Mouse (Mus musculus) B cell, adult 2 months (primary cell): ENCODE measurements at regions not wholly inside any gene's neighbourhood (a gene's known extent, or its start where the extent isn't known, plus 50 kb on each side); places are given as distances from the start of the nearest gene placed in this dataset.
A peak's percentile ranks its signal among the peaks of the same experiment; 100 is the strongest.

Source experiments
- DNase-seq, 2 experiments: peaks; one replicate each; pipeline ENCODE4 v3.0.0; 2022

DNA sequence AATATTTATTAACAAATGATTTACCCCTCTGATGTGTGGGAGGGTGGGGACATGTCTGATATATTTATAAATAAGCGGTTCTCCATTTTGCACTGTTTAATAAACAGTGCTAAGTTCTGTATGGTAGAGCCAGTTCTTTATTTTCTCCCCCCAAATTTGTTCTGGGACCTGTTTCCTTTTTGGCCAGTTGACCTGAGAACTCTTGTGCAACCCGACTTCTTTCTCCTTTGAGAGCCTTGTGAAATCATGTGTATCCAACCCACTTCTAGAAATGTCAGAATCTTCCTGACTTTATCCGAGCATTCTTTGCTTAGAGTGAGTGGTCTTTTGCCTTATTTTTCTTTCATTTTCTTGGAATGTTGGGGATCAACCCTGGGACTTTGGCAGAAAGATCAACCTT is 102.6 kb upstream of the Tgfbr2 start:
- no peak for DNase-seq

DNA sequence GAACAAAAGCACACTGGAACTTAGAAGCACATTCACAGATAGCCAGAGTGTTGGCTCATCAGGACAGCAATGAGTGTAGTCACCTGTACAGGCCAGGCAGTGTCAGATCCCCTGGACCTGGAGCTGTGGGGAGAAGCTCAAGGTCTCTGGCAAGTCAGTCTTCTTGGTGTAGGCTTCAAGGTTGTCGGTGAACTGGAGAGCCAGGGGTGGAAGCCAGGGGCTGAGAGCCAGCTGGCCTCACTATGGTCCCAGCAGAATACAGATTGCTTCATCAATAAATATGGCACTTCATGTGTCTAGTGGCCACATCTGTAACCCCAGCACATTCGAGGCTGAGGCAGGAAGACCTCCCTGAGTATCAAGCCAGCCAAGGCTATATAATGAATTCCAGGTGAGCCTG is 101.0 kb upstream of the Tgfbr2 start:
- no peak for DNase-seq

GRCm38 (mm10) chr9:116272446-116272845 is 97.3 kb upstream of the Tgfbr2 start:
- DNase-seq: no peak

GRCm38 (mm10) chr9:116270417-116270828 is 95.3 kb upstream of the Tgfbr2 start:
- peak; percentile 34 to 35 for DNase-seq

DNA sequence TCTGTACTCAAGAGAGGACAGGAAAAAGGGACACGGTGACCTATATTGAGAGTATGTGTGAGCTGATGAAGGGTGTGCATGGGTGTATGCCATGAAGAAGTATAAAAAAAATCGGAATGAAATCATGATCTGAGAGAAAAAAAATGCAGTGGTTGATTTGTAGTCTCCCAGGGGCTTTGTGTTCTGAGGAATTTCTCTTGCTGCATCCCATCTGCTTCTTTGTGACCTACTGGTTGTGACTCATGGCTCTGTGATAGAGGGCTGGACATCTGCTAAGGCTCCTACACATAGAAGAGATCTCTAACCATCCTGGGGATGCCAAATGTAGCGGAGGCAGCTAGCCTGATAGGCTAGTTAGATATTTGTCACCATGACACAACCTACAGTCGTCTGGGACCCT is 92.3 kb upstream of the Tgfbr2 start:
- DNase-seq: no peak

DNA sequence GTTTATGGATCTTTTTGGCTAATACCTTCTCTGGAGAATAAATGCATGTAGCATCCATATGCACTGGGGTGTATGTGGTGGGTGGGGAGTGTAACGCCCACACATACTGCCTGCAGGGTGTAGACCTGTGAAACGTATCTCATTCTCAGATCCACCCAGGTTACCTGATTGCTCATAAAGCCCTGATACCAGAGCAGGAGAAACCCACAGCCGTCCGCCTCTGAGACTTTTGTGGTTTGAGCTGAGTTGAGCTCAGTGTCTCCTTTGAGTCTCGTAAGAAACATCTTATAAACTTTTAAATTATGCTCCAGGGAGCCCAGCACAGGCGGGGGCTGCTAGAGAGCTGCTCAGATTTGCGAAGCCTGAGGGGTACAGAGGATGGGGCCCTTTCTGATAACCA is 88.7 kb upstream of the Tgfbr2 start:
- no peak for DNase-seq

DNA sequence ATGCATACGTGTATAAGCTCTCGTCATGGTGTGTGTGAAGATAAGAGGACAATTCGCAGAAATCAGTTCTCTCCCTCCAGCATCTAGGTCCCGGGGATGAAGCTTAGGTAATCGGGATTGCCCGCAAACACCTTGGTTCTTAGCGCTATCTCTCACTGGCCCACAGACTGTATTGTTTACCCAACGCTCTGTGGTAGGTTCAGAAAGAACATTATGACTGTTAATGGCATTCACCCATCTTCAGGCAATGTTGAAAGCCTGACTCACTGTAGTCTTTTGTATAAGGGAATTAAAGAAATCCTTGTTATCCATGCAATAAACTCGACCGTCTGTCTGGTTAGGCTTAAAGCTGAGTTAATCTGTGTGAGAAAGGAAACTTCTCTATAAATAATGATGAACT is 84.4 kb upstream of the Tgfbr2 start:
- DNase-seq: no peak

DNA sequence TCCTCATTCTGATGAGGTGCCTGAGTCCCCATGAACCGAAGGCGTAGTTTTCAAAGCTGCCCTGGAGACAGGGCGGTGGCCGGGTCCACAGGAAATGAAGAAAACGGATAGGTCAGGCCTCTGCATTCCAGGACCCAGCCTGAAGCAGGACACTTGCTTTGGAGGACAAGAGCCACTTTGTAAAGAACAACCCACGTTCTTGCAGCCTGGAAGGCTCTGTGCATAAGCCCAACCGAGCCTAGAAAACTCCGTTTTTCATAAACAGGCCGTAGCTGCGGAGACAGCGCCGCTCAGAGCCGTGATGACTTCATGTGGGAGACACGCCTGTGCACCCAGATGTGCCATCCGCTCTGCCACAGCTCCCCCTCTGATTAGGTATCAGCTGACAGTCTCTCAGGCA is 78.4 kb upstream of the Tgfbr2 start:
- DNase-seq: peak; percentile 54 to 56

DNA sequence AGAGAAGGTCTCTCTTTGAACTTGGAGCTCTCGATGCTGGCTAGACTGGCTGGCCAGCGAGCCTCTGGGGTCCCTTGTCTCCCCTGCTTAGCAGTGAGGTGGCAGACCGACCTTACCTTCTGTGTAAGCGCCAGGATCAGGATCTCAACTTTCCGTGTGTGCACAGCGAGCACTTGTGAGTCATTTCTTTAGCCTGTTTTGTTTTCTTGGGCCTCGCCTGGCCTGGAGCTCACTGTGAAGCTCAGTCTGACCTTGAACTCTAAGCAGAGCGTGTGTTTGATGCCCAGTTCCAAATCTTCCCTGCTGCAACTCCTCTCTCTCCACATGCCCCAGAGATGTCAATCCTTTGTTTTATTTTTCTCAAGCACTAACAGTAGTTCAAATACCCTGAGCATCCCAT is 77.6 kb upstream of the Tgfbr2 start:
- DNase-seq: no peak

GRCm38 (mm10) chr9:116249791-116250190 is 74.6 kb upstream of the Tgfbr2 start:
- DNase-seq: peak; percentile 16 to 17

- DNase-seq: no peak
Observed at GRCm38 (mm10) chr9:116245136-116245535, 70.0 kb upstream of the Tgfbr2 start.

- DNase-seq: no peak
Observed at GRCm38 (mm10) chr9:116244619-116244899, 69.4 kb upstream of the Tgfbr2 start.

- DNase-seq: peak; percentile 24 to 35
Observed at GRCm38 (mm10) chr9:116243775-116244618, 68.8 kb upstream of the Tgfbr2 start.

DNA sequence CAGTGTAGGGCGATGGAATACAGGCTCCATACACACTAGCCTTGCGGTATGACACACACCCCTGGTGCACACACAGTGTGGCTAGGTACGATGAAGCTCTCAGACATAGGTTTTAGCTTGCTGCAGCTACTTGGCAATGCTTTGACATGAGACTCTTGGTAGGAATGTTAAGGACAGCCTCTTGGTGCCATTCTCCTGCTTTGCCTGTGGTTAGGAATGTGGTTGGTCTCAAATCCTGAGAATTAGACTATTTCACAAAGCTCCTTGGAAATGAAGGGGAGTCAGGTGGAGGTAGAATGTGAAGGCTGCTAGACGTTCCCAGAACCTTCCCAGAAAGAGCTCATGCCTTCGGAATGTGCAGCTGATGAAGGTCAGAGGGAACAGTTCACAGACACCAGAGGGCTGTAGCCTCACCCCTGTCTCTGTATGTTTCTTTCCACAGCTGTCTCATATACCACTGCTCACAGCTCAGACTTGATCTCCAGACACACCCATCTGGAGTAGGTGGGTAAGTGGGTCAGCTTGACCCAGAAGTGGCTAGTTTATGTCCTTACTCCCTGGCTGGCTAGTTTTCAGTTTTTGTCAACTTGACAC is 66.9 kb upstream of the Tgfbr2 start:
- DNase-seq: no peak

DNA sequence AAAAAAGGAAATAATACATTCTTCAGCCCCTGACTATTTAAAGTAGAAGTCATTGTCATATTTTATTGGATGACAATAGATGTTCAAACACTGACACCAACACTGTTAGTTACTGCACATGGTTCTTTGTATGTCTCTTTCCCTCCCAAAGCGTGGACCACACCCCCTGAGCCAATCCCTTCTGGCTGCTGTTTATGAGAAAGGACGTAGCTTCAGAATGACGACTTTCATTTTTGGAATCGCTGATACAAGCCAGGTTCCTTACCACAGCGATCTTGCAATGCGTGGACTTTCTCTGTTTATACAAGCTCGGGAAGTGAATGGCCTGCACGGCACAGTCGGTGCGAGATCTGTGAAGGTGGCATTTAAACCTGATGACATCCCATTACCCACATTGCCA is 66.1 kb upstream of the Tgfbr2 start:
- no peak for DNase-seq

DNA sequence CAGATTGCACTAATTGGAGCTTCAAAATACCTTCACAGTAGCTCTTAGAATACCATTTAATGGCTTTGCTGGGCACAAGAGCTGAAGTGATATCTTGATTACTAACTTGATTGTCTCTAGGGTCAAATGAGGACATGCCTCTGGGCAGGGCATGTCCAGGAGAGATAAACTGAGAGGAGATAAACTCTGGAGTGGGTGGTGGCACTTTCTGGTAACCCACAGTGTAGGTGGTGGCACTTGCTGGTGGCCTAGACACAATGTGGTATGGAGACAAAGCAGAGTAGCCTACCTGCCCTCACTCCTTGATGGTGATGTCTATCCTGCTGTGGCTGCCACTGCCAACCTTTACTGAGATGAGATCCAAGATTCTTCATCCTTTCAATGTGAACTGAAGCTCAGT is 61.7 kb upstream of the Tgfbr2 start:
- DNase-seq: no peak

DNA sequence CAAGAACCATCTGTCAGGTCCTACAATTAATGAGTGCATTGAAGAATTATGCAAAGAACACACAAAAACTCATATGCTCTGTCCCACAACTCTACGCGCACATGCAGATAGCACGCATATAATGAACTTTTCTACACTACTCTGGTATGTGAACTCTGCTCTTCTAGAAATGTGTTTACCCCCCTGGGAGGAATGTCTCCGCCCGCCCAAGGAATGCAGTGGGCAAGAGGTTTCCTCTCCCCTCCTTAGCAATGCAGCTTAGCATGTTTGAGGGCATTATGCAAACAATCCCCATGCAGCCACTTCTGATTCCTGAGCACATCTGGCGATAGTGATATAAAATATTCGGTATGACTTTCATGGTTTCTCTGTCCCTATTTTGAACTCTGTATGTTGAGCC is 59.0 kb upstream of the Tgfbr2 start:
- no peak for DNase-seq

GRCm38 (mm10) chr9:116232386-116232785 is 57.2 kb upstream of the Tgfbr2 start:
- DNase-seq: no peak

DNA sequence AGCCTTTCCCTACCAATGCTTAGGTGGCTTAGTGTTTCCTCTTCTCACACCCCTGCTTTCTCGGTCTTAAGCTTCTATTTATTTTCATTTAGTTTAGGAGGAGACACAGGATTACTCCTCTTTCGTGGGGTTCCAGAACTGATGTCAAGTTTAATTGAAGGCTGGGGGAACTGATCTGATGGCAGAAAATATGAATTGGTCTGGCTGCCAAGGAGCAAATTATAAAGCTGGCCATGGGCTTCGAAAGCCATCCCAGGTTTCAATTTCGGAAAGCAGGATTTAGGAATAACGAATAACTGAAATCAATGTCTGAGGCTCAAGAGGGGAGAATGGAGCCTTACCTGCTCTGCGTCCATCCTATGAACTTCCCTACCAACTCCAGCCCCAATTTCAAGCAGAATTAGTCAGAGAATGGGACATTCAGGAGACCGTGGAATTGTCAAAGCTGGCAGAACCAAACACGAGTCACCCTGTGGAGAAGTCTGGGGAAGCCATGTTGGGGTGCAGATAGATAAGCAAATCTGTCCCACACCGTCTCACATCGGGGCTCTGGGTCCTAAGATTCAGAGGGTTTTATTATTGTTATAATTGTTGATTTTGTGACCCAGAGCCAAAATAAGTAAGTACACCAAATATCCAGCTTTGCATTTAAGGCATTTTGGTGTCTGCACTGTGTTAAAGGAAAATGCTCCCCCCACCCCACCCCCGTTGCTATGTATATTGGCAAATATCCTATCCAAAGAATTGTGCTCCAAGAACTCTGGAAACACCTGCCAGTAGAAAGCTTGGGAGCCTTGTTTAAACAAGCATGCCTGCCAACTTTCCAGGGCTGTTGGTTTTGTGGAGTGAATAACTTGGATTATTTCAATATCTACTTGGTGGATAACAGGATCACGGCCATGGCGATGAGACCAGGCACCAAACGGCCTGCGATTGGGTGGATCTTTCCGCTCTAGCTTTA is 56.5 kb upstream of the Tgfbr2 start:
- DNase-seq: no peak

DNA sequence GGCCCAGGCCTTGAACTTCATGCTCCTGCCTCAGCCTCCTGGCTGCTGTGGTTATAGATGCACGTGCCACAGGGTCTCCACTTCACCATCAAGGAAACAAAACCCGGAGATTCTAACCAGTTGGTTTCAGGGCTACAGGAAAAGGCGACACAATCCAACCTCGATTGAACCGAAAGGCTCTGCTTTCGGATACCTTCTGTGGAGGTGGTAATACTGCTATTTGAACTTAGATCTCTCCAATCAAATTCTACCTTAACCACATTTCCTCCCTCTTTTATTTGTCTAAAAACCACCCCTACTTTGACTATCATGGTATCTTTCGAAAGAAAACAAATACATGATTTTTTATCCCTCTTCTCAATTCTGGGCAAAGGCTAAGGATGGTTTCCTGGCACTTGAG is 55.2 kb upstream of the Tgfbr2 start:
- DNase-seq: no peak

- no peak for DNase-seq
Observed at GRCm38 (mm10) chr9:116228443-116228842, 53.3 kb upstream of the Tgfbr2 start.

DNA sequence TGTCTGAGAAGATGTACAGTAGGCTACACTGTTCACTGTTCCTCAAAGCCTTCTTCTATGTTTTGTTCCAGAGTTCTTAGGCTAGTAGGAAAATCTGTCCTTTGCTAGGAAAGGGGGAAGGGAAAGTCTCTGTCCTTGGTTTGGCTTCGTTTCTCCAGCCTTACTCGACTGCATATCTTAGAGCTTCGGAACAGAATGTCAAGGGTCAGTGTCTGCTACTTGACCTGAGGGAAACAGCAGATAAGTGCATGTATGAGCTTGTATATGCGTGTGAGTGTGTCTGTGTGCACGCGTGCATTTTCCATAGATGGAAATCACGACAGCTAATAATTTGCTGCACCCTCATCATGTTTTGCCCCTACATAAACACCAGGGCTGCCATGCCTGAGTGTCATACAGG is 52.6 kb upstream of the Tgfbr2 start:
- no peak for DNase-seq
